Mouse (Mus musculus): Measurements from ENCODE around the gene Slc1a2.
A peak's percentile ranks its signal among the peaks of the same experiment; 100 is the strongest.

The Slc1a2 gene

GRCm38 (mm10) chr2:102714320-102714719, 55.9 kb downstream of the Slc1a2 start:
- DNase-seq (ENCODE audit: low spot score in 2 of 2), result no peak

DNA sequence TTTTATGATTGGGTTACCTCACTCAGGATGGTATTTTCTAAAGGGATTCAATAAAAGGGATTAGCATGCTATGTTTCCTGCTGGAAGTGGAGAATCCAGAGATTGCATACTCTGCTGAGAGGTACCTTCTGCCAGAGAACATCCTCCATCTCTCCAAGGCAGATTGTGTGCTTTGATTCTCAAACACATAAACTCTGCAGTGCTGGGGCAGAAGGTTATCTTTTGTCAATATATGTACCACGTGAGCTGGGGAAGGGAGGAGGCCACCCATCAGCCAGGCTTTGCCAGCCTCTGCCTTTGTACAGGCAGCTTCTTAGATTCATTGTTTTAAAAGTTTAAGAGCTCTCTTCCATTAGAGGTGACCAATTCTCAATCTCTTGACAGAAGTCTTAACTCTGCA, 57.3 kb downstream of the Slc1a2 start:
- no peak for DNase-seq (ENCODE audit: low spot score in 2 of 2)

GRCm38 (mm10) chr2:102721859-102722258, 63.4 kb downstream of the Slc1a2 start:
- no peak for DNase-seq (ENCODE audit: low spot score in 2 of 2)

GRCm38 (mm10) chr2:102725054-102725453, 66.6 kb downstream of the Slc1a2 start:
- DNase-seq (ENCODE audit: low spot score in 2 of 2), result no peak

DNA sequence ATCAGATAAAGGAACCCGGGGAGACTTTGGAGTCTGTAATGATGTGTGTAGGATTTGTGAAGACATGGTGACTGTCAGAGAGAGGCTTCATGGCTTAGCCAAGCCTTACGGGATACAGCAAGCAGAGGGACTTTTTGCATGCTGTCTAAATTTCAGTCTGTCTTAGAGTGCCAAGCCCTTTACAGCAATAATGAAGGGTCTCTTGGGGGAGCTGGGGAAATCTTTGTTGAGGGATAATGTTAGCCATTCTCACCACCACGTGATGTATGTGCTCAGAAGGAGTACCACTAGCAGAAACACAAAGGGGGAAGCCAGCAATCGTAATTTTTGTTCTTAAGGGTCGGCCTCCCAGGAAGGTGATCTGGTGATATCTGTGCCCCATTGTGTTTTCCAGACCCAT, 71.9 kb downstream of the Slc1a2 start:
- no peak for DNase-seq (ENCODE audit: low spot score in 2 of 2)

DNA sequence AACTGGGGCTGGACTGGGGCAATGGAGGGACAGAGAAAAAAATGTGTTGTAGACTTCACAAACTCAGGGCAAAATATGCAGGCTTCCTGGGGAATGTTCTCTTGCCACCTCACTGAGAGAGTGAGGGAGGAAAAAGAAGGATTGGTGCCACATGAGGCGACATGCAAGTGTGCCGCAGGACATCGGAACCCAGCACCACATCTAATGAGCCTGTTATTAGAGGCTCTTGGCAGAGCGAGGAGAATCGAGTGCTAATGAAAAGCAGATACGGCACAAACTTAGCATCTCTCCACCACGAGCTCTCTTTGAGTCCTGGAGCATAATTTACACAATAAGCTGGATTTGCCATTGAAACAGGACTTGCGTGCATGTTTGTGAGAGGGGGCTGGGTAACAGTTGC, 72.3 kb downstream of the Slc1a2 start:
- DNase-seq (ENCODE audit: low spot score in 2 of 2), result no peak

DNA sequence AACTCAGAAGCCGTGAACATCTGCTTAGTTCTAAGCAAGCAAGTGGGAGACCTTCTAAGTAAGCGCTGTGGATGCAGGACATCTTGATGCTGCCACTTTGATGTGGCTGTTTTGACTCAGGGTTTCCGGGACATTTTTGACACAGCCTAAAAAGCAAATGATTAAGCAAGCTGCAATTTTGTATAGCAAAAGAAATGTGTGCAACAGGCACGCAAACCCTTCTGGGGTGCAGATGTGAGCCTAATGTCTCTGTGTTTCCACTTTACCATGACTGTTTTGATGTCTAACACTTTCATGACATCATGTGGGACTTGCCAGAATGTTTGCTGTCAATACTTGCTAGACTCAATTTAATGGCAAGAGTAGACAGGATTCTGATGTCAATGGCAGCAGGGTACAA, 74.7 kb downstream of the Slc1a2 start:
- DNase-seq (ENCODE audit: low spot score in 2 of 2), result no peak

GRCm38 (mm10) chr2:102734055-102734454, 75.6 kb downstream of the Slc1a2 start:
- DNase-seq (ENCODE audit: low spot score in 2 of 2), result no peak

GRCm38 (mm10) chr2:102735031-102735430, 76.6 kb downstream of the Slc1a2 start:
- no peak for DNase-seq (ENCODE audit: low spot score in 2 of 2)

GRCm38 (mm10) chr2:102735811-102736210, 77.4 kb downstream of the Slc1a2 start:
- DNase-seq (ENCODE audit: low spot score in 2 of 2), result no peak

GRCm38 (mm10) chr2:102736490-102736889, 78.0 kb downstream of the Slc1a2 start:
- no peak for DNase-seq (ENCODE audit: low spot score in 2 of 2)

GRCm38 (mm10) chr2:102738852-102739251, 80.4 kb downstream of the Slc1a2 start:
- DNase-seq (ENCODE audit: low spot score in 2 of 2), result no peak

DNA sequence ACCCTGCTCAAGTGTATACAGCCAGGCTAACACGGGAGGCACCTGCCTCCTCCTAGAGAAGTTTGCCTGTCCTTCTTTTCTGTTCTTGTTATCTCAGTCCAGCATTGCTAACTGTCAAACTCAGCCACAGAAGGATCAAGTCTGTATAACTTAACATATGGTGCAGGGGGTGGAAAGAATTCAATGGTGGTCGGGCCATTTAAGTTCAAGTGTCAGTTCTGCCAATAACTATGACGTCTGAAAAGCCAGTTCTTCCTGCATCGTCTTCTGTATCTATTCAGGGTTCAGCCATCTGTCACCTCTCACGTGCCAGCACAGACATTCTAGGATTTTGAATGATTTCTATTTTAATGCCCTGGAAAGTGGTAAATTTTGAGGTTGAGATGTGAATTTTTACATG, 84.2 kb downstream of the Slc1a2 start:
- peak; percentile 46 to 87 for DNase-seq (ENCODE audit: low spot score in 2 of 2)

DNA sequence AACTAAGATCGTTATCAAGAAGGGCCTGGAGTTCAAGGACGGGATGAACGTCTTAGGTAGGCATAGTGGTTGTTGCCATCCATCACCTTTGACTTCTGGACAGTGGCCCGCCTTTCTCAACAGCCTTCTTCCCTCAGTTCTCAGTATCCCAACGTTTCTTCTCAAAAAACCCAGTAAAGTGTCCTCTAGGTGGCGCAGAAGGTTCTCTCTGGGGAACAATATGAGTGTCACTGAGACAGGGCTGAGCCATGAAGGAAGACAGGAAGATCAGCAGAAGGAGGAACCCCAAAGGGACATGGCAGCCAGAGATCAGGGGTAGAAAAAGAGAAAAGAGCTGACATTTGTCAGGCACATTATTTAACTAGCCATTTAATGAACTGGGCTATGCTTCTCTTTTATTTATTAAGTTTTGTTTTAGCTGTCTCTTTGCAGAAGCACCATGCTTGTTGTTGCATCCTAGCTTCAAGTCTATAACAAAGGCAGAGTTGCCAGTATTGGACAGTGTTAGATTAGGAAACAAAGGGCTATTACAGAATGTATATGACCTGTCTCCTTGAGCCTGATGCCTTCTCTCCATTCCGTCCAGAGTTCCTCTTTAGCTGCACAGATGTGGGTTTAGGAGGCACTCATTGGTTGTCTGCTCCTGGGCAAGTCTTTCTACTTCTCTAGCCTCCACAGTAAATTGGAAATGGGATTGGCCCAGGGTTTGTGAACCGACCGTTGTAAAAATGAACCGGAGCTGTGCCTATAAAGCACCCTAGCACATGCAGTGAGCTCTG, 85.6 kb downstream of the Slc1a2 start:
- peak in 1 of 2 experiments; percentile 61 for DNase-seq (ENCODE audit: low spot score in 2 of 2)

DNA sequence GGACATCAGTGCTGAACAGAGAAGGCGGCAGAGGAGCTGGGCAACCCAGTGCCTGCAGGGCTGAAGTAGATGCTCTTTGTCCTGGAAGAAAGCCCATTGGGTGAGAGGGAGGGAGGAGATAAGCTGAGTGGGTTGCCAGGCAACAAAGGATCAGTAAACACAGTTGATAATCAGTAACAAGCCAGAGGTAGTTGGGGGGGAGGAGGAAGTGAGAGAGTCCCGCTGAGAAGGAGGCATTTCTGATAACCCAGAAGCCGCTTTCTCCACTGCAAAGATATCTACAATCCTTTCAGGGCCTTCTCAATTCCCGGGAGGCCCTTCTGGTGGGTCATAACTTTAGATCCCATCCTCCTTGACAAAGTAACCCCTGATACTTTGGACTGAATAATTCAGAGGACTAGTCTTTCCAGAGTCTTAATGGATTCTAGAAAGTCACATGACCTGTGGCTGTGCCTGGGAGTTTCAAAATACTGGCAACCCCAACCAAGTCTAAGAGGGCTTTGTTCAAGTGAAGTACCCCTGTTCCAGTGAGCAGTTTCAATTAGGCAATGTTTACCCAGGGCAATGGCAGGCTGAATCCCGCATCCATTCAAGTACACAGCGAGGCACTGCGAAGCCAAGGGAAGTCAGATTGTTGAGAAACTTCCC, 86.9 kb downstream of the Slc1a2 start:
- DNase-seq (ENCODE audit: low spot score in 2 of 2), result no peak

GRCm38 (mm10) chr2:102747758-102748157, 89.3 kb downstream of the Slc1a2 start:
- DNase-seq (ENCODE audit: low spot score in 2 of 2), result no peak

GRCm38 (mm10) chr2:102749926-102750325, 91.5 kb downstream of the Slc1a2 start:
- no peak for DNase-seq (ENCODE audit: low spot score in 2 of 2)

- DNase-seq (ENCODE audit: low spot score in 2 of 2), result no peak
Observed at GRCm38 (mm10) chr2:102751846-102752245, 93.4 kb downstream of the Slc1a2 start.

- DNase-seq (ENCODE audit: low spot score in 2 of 2), result no peak
Observed at GRCm38 (mm10) chr2:102757241-102757860, 98.9 kb downstream of the Slc1a2 start.

DNA sequence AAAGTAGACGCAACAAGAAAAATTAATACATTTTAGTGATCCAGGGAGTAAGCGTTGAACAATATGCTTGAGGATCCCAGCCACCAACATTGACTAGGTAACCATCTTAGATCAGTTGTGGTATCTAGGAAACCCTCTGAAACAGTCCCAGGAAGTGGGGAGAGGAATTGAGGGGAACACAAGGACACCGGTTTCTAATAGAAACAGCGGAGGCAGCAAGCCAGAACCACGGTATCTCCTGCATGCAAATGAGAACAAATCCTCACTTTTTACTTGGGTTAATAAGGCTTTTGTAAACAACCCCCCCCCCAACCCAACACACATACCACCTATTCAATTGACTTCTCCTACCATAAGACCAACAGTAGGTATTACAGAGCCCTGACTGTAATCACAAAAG, 101.0 kb downstream of the Slc1a2 start:
- DNase-seq (ENCODE audit: low spot score in 2 of 2), result no peak

DNA sequence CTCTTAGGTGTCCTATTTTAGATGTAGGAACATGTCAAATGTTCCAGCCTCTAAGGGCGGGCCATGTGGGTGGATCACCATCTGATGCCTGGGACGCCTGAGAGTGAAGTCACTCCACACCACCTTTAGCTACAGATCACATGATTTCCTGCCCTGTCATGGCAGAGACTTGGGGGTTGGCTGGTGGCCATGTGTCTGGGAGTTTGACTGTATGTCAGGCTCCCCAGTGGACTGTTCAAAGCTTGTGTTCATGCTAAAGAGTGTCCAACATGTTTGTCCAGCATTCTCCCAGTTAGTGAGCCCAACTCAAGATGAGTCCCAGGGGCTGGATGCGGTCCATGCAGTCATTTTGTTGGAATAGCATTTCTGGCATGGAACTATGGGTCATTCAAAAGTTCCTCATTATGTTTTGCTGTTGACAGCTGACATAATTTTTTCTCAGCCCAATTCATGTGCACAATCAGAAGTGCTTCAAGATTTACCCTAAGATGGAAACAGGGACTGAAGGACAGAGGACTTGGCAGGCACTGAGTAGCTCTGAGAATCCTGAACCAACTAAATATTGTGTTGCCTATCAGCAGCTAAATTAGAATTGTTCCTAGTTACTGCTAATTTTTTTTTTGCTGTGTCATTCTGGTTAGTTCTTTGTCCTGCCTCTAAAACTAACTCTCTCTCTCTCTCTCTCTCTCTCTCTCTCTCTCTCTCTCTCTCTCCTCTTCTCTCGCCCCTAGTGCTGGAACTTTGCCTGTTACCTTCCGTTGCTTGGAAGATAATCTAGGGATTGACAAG, 102.0 kb downstream of the Slc1a2 start:
- DNase-seq (ENCODE audit: low spot score in 2 of 2), result no peak

DNA sequence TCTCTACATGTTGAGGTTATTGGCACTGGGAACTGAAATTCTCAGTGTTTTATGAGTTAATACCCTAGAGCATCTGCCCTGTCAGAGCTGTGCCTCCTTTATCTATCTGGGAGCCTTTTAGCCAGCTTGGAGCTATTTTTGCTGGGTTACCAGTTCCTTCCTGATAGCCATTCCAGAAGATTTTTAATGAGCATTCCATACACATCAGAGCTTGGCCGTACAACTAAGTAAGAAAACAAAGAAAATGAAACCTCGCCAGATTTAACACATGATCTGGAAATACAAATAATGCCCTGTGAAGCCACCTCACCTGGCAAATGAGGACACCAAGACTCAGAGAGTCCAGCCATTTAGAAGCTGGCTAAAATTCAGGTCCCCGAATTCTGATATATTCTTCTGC, 104.7 kb downstream of the Slc1a2 start:
- DNase-seq (ENCODE audit: low spot score in 2 of 2), result no peak
